Mouse (Mus musculus) regulatory T cell (primary cell): Measurements from ENCODE around the gene Pcsk5.

Experiments used
- in situ Hi-C: fragments of 300-600 bp; cut with MboI, MseI; formaldehyde crosslinking; loops from one replicate; pipeline ENCODE4 v1.15.1; 2025; ENCODE audit warnings: high pct_unique_total_duplicates

Gene Pcsk5

GRCm38 (mm10) chr19:17400571-17400970 lies 436.9 kb downstream of the Pcsk5 start:
- in situ Hi-C loops: no loop called here

GRCm38 (mm10) chr19:17399965-17400364 lies 437.5 kb downstream of the Pcsk5 start:
- in situ Hi-C loops: loop anchor here (10.0 to 25.0 kb wide), 3 partner anchors 513 to 1435 kb away; no protein-coding TSS in a partner anchor

- in situ Hi-C loops: loop anchor here (10.0 to 25.0 kb wide), 3 partner anchors 511 to 1437 kb away; no protein-coding TSS in a partner anchor
Observed at GRCm38 (mm10) chr19:17397922-17398321, 439.5 kb downstream of the Pcsk5 start.

GRCm38 (mm10) chr19:17396802-17397201 lies 440.6 kb downstream of the Pcsk5 start:
- in situ Hi-C loops: loop anchor here (10.0 to 25.0 kb wide), 3 partner anchors 510 to 1438 kb away; no protein-coding TSS in a partner anchor

- in situ Hi-C loops: loop anchor here (10.0 to 25.0 kb wide), 3 partner anchors 507 to 1441 kb away; no protein-coding TSS in a partner anchor
Observed at GRCm38 (mm10) chr19:17393841-17394591, 443.4 kb downstream of the Pcsk5 start, which contains the start of gene Rfk. Gene Rfk (plus strand): TSS chr19:17394043.

GRCm38 (mm10) chr19:17392866-17393265 lies 444.6 kb downstream of the Pcsk5 start:
- in situ Hi-C loops: loop anchor here (10.0 to 25.0 kb wide), 3 partner anchors 506 to 1442 kb away; no protein-coding TSS in a partner anchor

- in situ Hi-C loops: loop anchor here (5.0 to 25.0 kb wide), 2 partner anchors 266 to 501 kb away; no protein-coding TSS in a partner anchor
Observed at GRCm38 (mm10) chr19:17388404-17388803, 449.0 kb downstream of the Pcsk5 start.

- in situ Hi-C loops: loop anchor here (5.0 to 25.0 kb wide), 2 partner anchors 264 to 499 kb away; no protein-coding TSS in a partner anchor
Observed at GRCm38 (mm10) chr19:17386424-17386823, 451.0 kb downstream of the Pcsk5 start.

- in situ Hi-C loops: loop anchor here (5.0 to 25.0 kb wide), 2 partner anchors 263 to 498 kb away; no protein-coding TSS in a partner anchor
Observed at GRCm38 (mm10) chr19:17385426-17385825, 452.0 kb downstream of the Pcsk5 start.

- in situ Hi-C loops: loop anchor here (5.0 to 25.0 kb wide), 2 partner anchors 263 to 498 kb away; no protein-coding TSS in a partner anchor
Observed at GRCm38 (mm10) chr19:17385022-17385421, 452.4 kb downstream of the Pcsk5 start.

GRCm38 (mm10) chr19:17382807-17383397 lies 454.5 kb downstream of the Pcsk5 start:
- in situ Hi-C loops: loop anchor here (5.0 to 25.0 kb wide), 2 partner anchors 116 to 496 kb away; no protein-coding TSS in a partner anchor
